Mouse (Mus musculus) limb, embryonic 14.5 days (tissue): Measurements from ENCODE around the gene Rnf34. TPM values are rescaled to one million over a fixed set of nuclear protein-coding genes. Genes with fewer than 3 reads are reported as not detected.

Source experiments
- ATAC-seq: fragments of 200-750 bp; cut with Nextera tagmentation; 2 replicates; pipeline ENCODE4 v1.8.0; 2017; ENCODE audit warnings: low read depth, moderate number of reproducible peaks, moderate TSS enrichment; ENCODE audit not compliant: low FRiP score
- DNase-seq: peaks from one replicate; pipeline ENCODE4 v3.0.0-alpha.2; 2015; ENCODE audit warnings: low spot score
- H3K27ac ChIP-seq: fragments of 300-500 bp; sonication (generic); replicated peaks from 2 replicates; pipeline ENCODE4 v1.5.1; 2014; ENCODE audit warnings: low read depth, mild to moderate bottlenecking, low read length, moderate library complexity, mixed read lengths
- H3K27me3 ChIP-seq: fragments of 300-500 bp; sonication (generic); 2 replicates; pipeline ENCODE4 v1.6.1; 2014; ENCODE audit warnings: low read length, mixed read lengths; ENCODE audit not compliant: control insufficient read depth, insufficient read depth
- H3K36me3 ChIP-seq: fragments of 300-500 bp; sonication (generic); 2 replicates; pipeline ENCODE4 v1.6.1; 2014; ENCODE audit warnings: mild to moderate bottlenecking, low read length, moderate library complexity, mixed read lengths; ENCODE audit not compliant: control insufficient read depth, insufficient read depth
- H3K4me1 ChIP-seq: fragments of 300-500 bp; sonication (generic); 2 replicates; pipeline ENCODE4 v1.6.1; 2014; ENCODE audit warnings: antibody characterized with exemption, low read length, mixed read lengths; ENCODE audit not compliant: control insufficient read depth, insufficient read depth
- H3K4me2 ChIP-seq: fragments of 300-500 bp; sonication (generic); replicated peaks from 2 replicates; pipeline ENCODE4 v1.6.1; 2014; ENCODE audit warnings: low read depth, mild to moderate bottlenecking, low read length, moderate library complexity; ENCODE audit not compliant: severe bottlenecking
- H3K4me3 ChIP-seq: fragments of 300-500 bp; sonication (generic); replicated peaks from 2 replicates; pipeline ENCODE4 v1.5.1; 2014; ENCODE audit warnings: low read length
- H3K9ac ChIP-seq: fragments of 300-500 bp; sonication (generic); 2 replicates; pipeline ENCODE4 v1.6.1; 2014; ENCODE audit warnings: mild to moderate bottlenecking, low read depth, low read length, moderate library complexity; ENCODE audit not compliant: severe bottlenecking
- H3K9me3 ChIP-seq: fragments of 300-500 bp; sonication (generic); 2 replicates; pipeline ENCODE4 v1.6.1; 2016; ENCODE audit warnings: low read length; ENCODE audit not compliant: control insufficient read depth
- POLR2A ChIP-seq: fragments of 200-500 bp; IDR thresholded peaks from 2 replicates; pipeline ENCODE4 v1.8.0; 2012; ENCODE audit warnings: inconsistent platforms, mild to moderate bottlenecking, moderate library complexity, borderline replicate concordance; ENCODE audit not compliant: insufficient read depth, insufficient read length; ENCODE audit errors: extremely low read depth
- WGBS: fragments of 180-500 bp; shearing (Covaris S2); extraction: QIAGEN DNeasy Blood & Tissue Kit; methylation state at CpG from one replicate; pipeline ENCODE4 v1.1.7; 2014; 5-methylcytosine and 5-hydroxymethylcytosine counted together
- polyA plus RNA-seq, 2 experiments: library from polyadenylated mRNA; depleted of rRNA in 1 of 2; stranded (reverse) in 1 of 2; unstranded in 1 of 2; fragments of >200 nt; fragmentation: Nextera tagmentation in 1 of 2; extraction: Ambion mirVana in 1 of 2; gene quantifications; 2 replicates each; pipeline versions ENCODE4 v1.2.1 to v1.2.3; 2012 to 2014

Gene Rnf34
- polyA plus RNA-seq, 2 experiments = 23.5 to 33.7 TPM

DNA sequence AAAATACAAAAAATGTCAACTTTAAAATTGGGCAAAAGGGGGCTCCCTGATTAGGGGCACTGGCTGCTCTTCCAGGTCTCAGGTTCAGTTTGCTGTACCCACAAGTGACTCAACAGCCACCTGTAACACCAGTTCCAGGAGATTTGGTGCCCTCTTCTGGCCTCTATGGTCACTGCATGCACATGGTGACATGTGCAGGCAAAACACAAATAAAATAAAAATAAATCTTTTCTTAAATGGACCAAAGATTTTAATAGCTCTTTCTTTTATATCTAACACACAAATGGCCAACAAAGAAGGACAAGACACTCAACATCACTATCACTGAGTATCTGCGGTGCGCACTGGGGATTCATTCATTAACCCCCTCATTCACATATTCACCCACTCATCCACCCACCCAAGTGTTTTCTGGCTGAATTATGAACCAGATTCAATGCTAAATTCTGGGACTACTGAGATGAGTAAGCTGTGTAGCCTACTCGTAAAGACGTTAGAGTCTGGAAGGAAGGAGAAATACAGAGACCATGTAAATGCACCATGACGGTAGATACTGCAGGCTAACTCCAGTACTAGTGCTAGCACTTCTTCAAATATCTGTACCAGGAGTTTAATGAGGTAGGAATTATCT, 44.3 kb downstream of the Rnf34 start:
- no peak for TF ChIP-seq POLR2A
- Histone ChIP-seq H3K36me3 (peaks cover 5% of the 10 kb centered on the region; the same call in 1 of the 2 replicates), H3K4me1 (peaks cover 9% of the 10 kb centered on the region; the same call in 1 of the 2 replicates), H3K4me2 (no peak overlapping the region), H3K9ac (no peak overlapping the region), H3K27me3 (no peaks in the 10 kb centered on the region), H3K4me3 (no peak overlapping the region), H3K27ac (no peak overlapping the region), H3K9me3 (no peaks in the 10 kb centered on the region)
- ATAC-seq (no peak), DNase-seq (peak; percentile 8)
- 89% methylated on average over 5 of the region's 5 CpGs for WGBS

DNA sequence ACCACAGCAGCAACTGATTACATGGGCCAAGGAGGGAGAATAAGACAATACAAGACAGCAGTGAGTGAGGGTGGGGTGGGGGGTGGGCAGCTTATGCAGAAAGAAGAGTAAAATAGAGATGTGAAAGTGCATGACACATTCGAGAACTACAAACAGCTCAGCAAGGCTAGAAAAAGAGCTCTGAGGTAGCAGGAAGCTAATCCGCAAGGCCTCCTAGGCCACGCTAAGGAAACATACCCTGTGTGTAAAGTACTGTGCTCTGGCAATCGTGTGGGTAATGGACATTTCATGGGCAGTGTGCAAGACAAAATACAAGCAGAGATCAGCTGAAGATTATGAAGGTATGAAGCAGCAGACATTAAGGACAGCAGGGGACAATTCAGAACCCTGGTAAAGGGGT, 45.0 kb downstream of the Rnf34 start:
- Histone ChIP-seq H3K9me3 (no peaks in the 10 kb centered on the region), H3K27me3 (no peaks in the 10 kb centered on the region), H3K27ac (no peak overlapping the region), H3K4me3 (no peak overlapping the region), H3K36me3 (peaks cover 5% of the 10 kb centered on the region; the same call in 1 of the 2 replicates), H3K9ac (no peak overlapping the region), H3K4me2 (no peak overlapping the region), H3K4me1 (peaks cover 10% of the 10 kb centered on the region; the same call in 1 of the 2 replicates)
- ATAC-seq = no peak
- TF ChIP-seq POLR2A = no peak
- DNase-seq = no peak
- 64% methylated on average over 4 of the region's 4 CpGs for WGBS

DNA sequence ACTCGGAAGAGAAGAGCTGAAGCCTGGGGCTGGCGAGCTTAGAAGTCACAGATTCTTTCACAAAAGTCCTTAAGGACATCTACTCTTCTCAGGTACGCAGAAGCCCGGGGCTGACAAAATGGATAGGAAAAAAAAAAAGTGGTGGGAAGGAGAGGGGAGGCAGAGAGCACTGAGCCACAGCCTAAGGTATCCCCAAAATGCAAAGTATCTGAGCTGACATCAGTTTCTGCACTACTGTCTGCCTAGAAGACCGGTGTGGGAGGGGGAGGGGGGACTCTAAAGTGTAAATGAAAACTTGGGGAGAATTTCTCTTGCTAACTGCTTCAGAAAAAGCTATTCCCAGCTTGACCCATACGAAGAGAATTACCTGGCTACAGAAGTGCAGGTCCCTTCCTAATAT, 48.3 kb downstream of the Rnf34 start:
- Histone ChIP-seq H3K36me3 (no peaks in the 10 kb centered on the region), H3K4me3 (no peak overlapping the region), H3K4me1 (peaks cover 10% of the 10 kb centered on the region; the same call in 1 of the 2 replicates), H3K4me2 (no peak overlapping the region; the same call in 1 of the 2 replicates), H3K27me3 (no peaks in the 10 kb centered on the region), H3K9me3 (no peaks in the 10 kb centered on the region), H3K9ac (no peak overlapping the region), H3K27ac (no peak overlapping the region)
- no peak for ATAC-seq
- 78% methylated on average over 6 of the region's 6 CpGs for WGBS
- no peak for TF ChIP-seq POLR2A
- no peak for DNase-seq

DNA sequence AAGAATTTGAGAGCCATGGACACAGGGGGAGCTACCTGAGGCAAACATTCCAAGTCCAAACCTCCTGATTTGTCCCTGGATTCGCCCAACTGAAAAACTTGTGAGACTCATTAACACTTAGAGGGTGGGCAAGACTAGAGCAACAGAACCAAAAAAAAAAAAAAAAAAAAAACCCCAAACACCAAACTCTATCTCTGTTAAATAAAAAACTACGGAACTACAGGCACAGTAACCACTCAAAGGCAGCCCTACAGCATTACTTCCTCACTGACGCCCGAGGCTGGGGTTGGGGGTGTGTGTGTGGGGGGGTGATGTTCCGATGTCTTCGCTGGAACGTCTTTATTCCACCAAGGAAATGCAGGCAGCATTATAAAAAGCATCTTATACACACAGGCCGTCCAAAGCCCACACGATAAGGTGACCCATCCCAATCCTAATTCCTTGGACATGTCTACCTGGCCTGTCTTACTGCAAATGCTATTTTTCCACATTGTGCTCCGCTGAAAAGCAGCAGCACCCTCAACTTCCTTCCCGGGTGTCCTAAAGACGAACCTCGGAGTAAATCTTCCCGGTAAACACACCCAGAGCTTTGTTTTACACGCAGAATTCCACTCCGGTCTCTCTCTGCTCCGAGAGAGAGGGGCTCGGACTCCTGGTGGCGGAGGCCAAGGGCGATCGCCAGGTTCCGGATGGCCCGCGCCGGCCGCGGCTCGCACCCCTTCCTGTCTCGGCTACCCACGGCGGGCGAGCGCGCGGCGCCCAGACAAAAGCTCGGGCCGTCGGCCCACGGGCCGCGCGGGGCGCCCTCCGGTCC, 49.3 kb downstream of the Rnf34 start:
- peak overlapping the region; percentile 84 for H3K4me2 ChIP-seq
- H3K36me3 ChIP-seq = no peaks in the 10 kb centered on the region
- H3K9me3 ChIP-seq = no peaks in the 10 kb centered on the region
- H3K27me3 ChIP-seq = no peaks in the 10 kb centered on the region
- ATAC-seq = no peak
- peak overlapping the region; percentile 90 for H3K9ac ChIP-seq
- peak overlapping the region; percentile 85 for H3K4me3 ChIP-seq
- WGBS = under 1% methylated on average over 43 of the region's 45 CpGs
- no peak for DNase-seq
- peak overlapping the region; percentile 90 for H3K27ac ChIP-seq
- H3K4me1 ChIP-seq = peaks cover 10% of the 10 kb centered on the region; the same call in 1 of the 2 replicates
- no peak for TF ChIP-seq POLR2A

DNA sequence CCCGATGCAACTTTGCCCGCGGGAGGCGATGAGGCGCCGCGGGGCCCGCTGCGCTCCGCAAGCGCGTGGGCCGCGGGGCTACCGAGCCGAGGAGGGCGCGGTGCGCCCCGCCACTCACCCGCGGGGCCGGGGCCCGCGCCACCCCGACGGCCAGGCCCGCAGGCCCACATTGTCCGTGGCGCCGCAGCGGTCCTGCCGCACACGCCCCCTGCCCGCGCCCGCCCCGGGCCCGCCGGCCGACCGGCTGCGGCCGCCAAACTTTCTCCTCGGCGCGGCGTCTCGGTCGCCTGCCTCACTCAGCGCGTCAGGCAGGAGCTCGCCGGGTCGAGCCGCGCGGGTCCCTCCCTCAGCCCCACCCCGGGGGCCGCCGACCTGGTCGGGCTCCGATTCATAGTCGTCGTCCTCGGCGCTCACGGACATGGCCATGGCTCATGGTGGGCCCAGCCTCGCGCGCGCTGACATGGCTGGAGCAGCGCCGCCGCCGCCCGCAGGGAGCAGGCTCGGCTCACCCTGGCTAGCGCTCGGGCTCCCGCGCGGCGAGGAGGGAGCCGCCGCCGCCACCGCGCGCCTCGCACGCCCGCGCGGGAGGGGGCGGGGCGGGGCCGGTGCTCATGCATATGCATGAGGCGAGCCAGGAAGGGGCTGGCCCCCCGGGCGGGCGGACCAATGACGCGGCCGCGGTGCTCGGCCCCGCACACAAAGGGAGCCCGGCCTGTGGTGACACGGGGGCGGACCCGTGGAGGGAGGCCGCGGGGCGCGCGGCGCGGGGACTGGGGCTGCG, 50.1 kb downstream of the Rnf34 start:
- TF ChIP-seq POLR2A = peak; percentile 64; the same call in 1 of the 2 replicates

More for the DNA sequence above, 50.1 kb downstream of the Rnf34 start:
- peak; percentile 92 for DNase-seq
- H3K27ac ChIP-seq = peak overlapping the region; percentile 90
- no peaks in the 10 kb centered on the region for H3K27me3 ChIP-seq
- peak overlapping the region; percentile 84 for H3K4me2 ChIP-seq
- peak overlapping the region; percentile 90 for H3K9ac ChIP-seq
- no peaks in the 10 kb centered on the region for H3K36me3 ChIP-seq
- ATAC-seq = peak; percentile 99
- peak overlapping the region; percentile 85 for H3K4me3 ChIP-seq
- H3K9me3 ChIP-seq = no peaks in the 10 kb centered on the region
- H3K4me1 ChIP-seq = peaks cover 10% of the 10 kb centered on the region; the same call in 1 of the 2 replicates
- WGBS = under 1% methylated on average over 34 of the region's 120 CpGs
